Mouse (Mus musculus): ENCODE measurements around the gene Fgf14. TPM values are rescaled to one million over a fixed set of nuclear protein-coding genes. Genes with fewer than 3 reads are reported as not detected.
A peak's percentile ranks its signal among the peaks of the same experiment; 100 is the strongest.
"Not testable (repeated sequence)": the region's sequence is repeated elsewhere in the genome, so short reads cannot be mapped to it uniquely, and the experiment has no call there.

Gene Fgf14
- polyA plus RNA-seq, 1 experiment from 2014 or later, result 30.9 TPM

GRCm38 (mm10) chr14:124446096-124446840, 230.7 kb downstream of the Fgf14 start:
- 66% methylated on average over 2 of the region's 2 CpGs for WGBS
- H3K27ac ChIP-seq, result no peak overlapping the region
- no peaks in the 10 kb centered on the region for H3K27me3 ChIP-seq (replicated peaks)
- no peak overlapping the region for H3K9ac ChIP-seq
- no peak overlapping the region for H3K4me2 ChIP-seq
- no peaks in the 10 kb centered on the region for H3K4me1 ChIP-seq
- no peaks in the 10 kb centered on the region for H3K9me3 ChIP-seq
- H3K4me3 ChIP-seq, result no peak overlapping the region
- ATAC-seq (replicated peaks), result no peak
- H3K36me3 ChIP-seq (replicated peaks), result no peaks in the 10 kb centered on the region

GRCm38 (mm10) chr14:124444831-124445230, 232.1 kb downstream of the Fgf14 start:
- H3K27me3 ChIP-seq (replicated peaks), result no peaks in the 10 kb centered on the region
- no peak overlapping the region for H3K4me3 ChIP-seq
- no peak for ATAC-seq (replicated peaks)

GRCm38 (mm10) chr14:124439298-124439697, 237.6 kb downstream of the Fgf14 start:
- not testable (repeated sequence) for H3K27me3 ChIP-seq (replicated peaks); H3K9me3 ChIP-seq; H3K9ac ChIP-seq; ATAC-seq (replicated peaks); H3K4me1 ChIP-seq; H3K36me3 ChIP-seq (replicated peaks); H3K27ac ChIP-seq; H3K4me3 ChIP-seq; H3K4me2 ChIP-seq
- 44% methylated on average over 3 of the region's 3 CpGs for WGBS

More at GRCm38 (mm10) chr14:124444831-124445230, 232.1 kb downstream of the Fgf14 start:
- Histone ChIP-seq H3K27ac (no peak overlapping the region), H3K9ac (no peak overlapping the region), H3K4me1 (no peaks in the 10 kb centered on the region), H3K36me3 (replicated peaks) (no peaks in the 10 kb centered on the region), H3K4me2 (no peak overlapping the region), H3K9me3 (no peaks in the 10 kb centered on the region)

- WGBS, result 93% methylated on average over 2 of the region's 2 CpGs
- no peaks in the 10 kb centered on the region for H3K27me3 ChIP-seq (replicated peaks)
- H3K4me1 ChIP-seq, result no peaks in the 10 kb centered on the region
- H3K4me3 ChIP-seq, result no peak overlapping the region
- H3K4me2 ChIP-seq, result no peak overlapping the region
- no peak overlapping the region for H3K9ac ChIP-seq
- no peaks in the 10 kb centered on the region for H3K36me3 ChIP-seq (replicated peaks)
- H3K9me3 ChIP-seq, result no peaks in the 10 kb centered on the region
- H3K27ac ChIP-seq, result no peak overlapping the region
- no peak for ATAC-seq (replicated peaks)
Observed at GRCm38 (mm10) chr14:124411890-124412289, 265.0 kb downstream of the Fgf14 start.

GRCm38 (mm10) chr14:124410945-124411344, 266.0 kb downstream of the Fgf14 start:
- Histone ChIP-seq H3K4me3 (no peak overlapping the region), H3K9ac (no peak overlapping the region), H3K9me3 (no peaks in the 10 kb centered on the region), H3K27ac (no peak overlapping the region), H3K4me1 (no peaks in the 10 kb centered on the region), H3K4me2 (no peak overlapping the region), H3K36me3 (replicated peaks) (no peaks in the 10 kb centered on the region), H3K27me3 (replicated peaks) (no peaks in the 10 kb centered on the region)
- WGBS, result 3% methylated on average over 1 of the region's 1 CpGs
- no peak for ATAC-seq (replicated peaks)

GRCm38 (mm10) chr14:124328391-124328790, 348.5 kb downstream of the Fgf14 start:
- no peaks in the 10 kb centered on the region for H3K4me1 ChIP-seq
- H3K27ac ChIP-seq, result no peak overlapping the region
- H3K4me3 ChIP-seq, result no peak overlapping the region
- H3K9me3 ChIP-seq, result no peaks in the 10 kb centered on the region
- no peaks in the 10 kb centered on the region for H3K27me3 ChIP-seq (replicated peaks)
- no peak overlapping the region for H3K4me2 ChIP-seq
- no peak for ATAC-seq (replicated peaks)
- H3K9ac ChIP-seq, result no peak overlapping the region
- no peaks in the 10 kb centered on the region for H3K36me3 ChIP-seq (replicated peaks)

GRCm38 (mm10) chr14:124319017-124319718, 357.8 kb downstream of the Fgf14 start:
- Histone ChIP-seq H3K36me3 (replicated peaks) (no peaks in the 10 kb centered on the region), H3K4me3 (no peak overlapping the region), H3K9ac (no peak overlapping the region), H3K27ac (no peak overlapping the region), H3K4me2 (no peak overlapping the region), H3K27me3 (replicated peaks) (no peaks in the 10 kb centered on the region), H3K9me3 (no peaks in the 10 kb centered on the region), H3K4me1 (no peaks in the 10 kb centered on the region)
- 57% methylated on average over 1 of the region's 1 CpGs for WGBS
- 0 out of 2 replicates have a peak, but pooled peaks have one; percentile 48 for ATAC-seq (replicated peaks)

- ATAC-seq (replicated peaks), result no peak
- Histone ChIP-seq H3K9me3 (no peaks in the 10 kb centered on the region), H3K4me3 (no peak overlapping the region), H3K27ac (no peak overlapping the region), H3K4me1 (no peaks in the 10 kb centered on the region), H3K9ac (no peak overlapping the region), H3K36me3 (replicated peaks) (no peaks in the 10 kb centered on the region), H3K27me3 (replicated peaks) (no peaks in the 10 kb centered on the region), H3K4me2 (no peak overlapping the region)
- 86% methylated on average over 2 of the region's 2 CpGs for WGBS
Observed at GRCm38 (mm10) chr14:124315513-124315912, 361.4 kb downstream of the Fgf14 start.

GRCm38 (mm10) chr14:124287027-124287426, 389.9 kb downstream of the Fgf14 start:
- no peaks in the 10 kb centered on the region for H3K4me1 ChIP-seq
- H3K36me3 ChIP-seq (replicated peaks), result no peaks in the 10 kb centered on the region
- no peak overlapping the region for H3K4me3 ChIP-seq
- no peaks in the 10 kb centered on the region for H3K9me3 ChIP-seq
- no peak overlapping the region for H3K4me2 ChIP-seq
- ATAC-seq (replicated peaks), result no peak
- H3K27me3 ChIP-seq (replicated peaks), result no peaks in the 10 kb centered on the region
- H3K27ac ChIP-seq, result no peak overlapping the region
- no peak overlapping the region for H3K9ac ChIP-seq

GRCm38 (mm10) chr14:124278384-124278944, 398.5 kb downstream of the Fgf14 start:
- Histone ChIP-seq H3K4me2 (no peak overlapping the region), H3K9me3 (no peaks in the 10 kb centered on the region), H3K27me3 (replicated peaks) (no peaks in the 10 kb centered on the region), H3K36me3 (replicated peaks) (no peaks in the 10 kb centered on the region), H3K27ac (no peak overlapping the region), H3K4me3 (no peak overlapping the region), H3K9ac (no peak overlapping the region), H3K4me1 (no peaks in the 10 kb centered on the region)
- no peak for ATAC-seq (replicated peaks)

GRCm38 (mm10) chr14:124266977-124267376, 409.9 kb downstream of the Fgf14 start:
- no peak overlapping the region for H3K9ac ChIP-seq
- no peaks in the 10 kb centered on the region for H3K27me3 ChIP-seq (replicated peaks)
- H3K9me3 ChIP-seq, result no peaks in the 10 kb centered on the region
- H3K36me3 ChIP-seq (replicated peaks), result no peaks in the 10 kb centered on the region
- H3K4me3 ChIP-seq, result no peak overlapping the region
- no peak for ATAC-seq (replicated peaks)
- no peaks in the 10 kb centered on the region for H3K4me1 ChIP-seq
- no peak overlapping the region for H3K27ac ChIP-seq
- no peak overlapping the region for H3K4me2 ChIP-seq

GRCm38 (mm10) chr14:124264541-124265059, 412.3 kb downstream of the Fgf14 start:
- no peak overlapping the region for H3K4me2 ChIP-seq
- no peak overlapping the region for H3K27ac ChIP-seq
- H3K9ac ChIP-seq, result no peak overlapping the region
- H3K4me1 ChIP-seq, result no peaks in the 10 kb centered on the region
- H3K36me3 ChIP-seq (replicated peaks), result no peaks in the 10 kb centered on the region
- WGBS, result 61% methylated on average over 2 of the region's 2 CpGs
- H3K27me3 ChIP-seq (replicated peaks), result no peaks in the 10 kb centered on the region
- H3K9me3 ChIP-seq, result no peaks in the 10 kb centered on the region
- H3K4me3 ChIP-seq, result no peak overlapping the region
- ATAC-seq (replicated peaks), result no peak
